Mouse (Mus musculus) frontal cortex, adult 2 months (tissue): ENCODE data around the gene Hoxa5. TPM values are rescaled to one million over a fixed set of nuclear protein-coding genes. Genes with fewer than 3 reads are reported as not detected.

Source experiments
- DNase-seq, 2 experiments: peaks; one replicate each; pipeline ENCODE4 v3.0.0; 2022; ENCODE audit warnings: low spot score in 1 of 2; ENCODE audit errors: extremely low spot score in 1 of 2
- polyA plus RNA-seq: library from polyadenylated mRNA; depleted of rRNA; stranded (reverse); fragments of >200 nt; gene quantifications from 2 replicates; pipeline ENCODE4 v1.2.3, GENCODE M21; 2012

The Hoxa5 gene
- polyA plus RNA-seq, 1 experiment, result not detected

GRCm38 (mm10) chr6:52240389-52241000 is 36.1 kb upstream of the Hoxa5 start, which contains the start of gene Hoxa10:
Hoxa10 (minus strand) TSS chr6:52240854.
- DNase-seq, result no peak

GRCm38 (mm10) chr6:52239625-52240388 is 35.4 kb upstream of the Hoxa5 start:
- no peak for DNase-seq

GRCm38 (mm10) chr6:52238976-52239375 is 34.6 kb upstream of the Hoxa5 start:
- no peak for DNase-seq

DNA sequence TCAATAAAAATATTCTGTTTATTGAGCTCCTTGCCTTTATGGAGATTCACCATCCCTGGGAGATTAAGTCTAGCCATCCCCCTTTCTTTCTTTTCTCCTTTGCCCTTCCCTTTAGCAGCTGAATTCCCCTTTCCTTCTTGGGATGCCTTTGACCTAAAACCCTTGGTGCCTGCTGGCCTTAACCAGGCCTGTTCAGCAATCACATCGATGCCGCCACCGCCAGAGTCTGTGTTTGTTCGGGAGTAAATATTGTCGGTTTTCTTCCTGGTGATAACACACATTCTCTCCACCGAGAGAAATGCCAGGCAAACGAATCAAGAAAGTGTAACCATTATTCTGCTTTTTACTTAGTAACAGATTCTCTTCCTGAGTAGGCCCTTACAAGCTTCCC is 33.8 kb upstream of the Hoxa5 start:
- DNase-seq, result no peak

DNA sequence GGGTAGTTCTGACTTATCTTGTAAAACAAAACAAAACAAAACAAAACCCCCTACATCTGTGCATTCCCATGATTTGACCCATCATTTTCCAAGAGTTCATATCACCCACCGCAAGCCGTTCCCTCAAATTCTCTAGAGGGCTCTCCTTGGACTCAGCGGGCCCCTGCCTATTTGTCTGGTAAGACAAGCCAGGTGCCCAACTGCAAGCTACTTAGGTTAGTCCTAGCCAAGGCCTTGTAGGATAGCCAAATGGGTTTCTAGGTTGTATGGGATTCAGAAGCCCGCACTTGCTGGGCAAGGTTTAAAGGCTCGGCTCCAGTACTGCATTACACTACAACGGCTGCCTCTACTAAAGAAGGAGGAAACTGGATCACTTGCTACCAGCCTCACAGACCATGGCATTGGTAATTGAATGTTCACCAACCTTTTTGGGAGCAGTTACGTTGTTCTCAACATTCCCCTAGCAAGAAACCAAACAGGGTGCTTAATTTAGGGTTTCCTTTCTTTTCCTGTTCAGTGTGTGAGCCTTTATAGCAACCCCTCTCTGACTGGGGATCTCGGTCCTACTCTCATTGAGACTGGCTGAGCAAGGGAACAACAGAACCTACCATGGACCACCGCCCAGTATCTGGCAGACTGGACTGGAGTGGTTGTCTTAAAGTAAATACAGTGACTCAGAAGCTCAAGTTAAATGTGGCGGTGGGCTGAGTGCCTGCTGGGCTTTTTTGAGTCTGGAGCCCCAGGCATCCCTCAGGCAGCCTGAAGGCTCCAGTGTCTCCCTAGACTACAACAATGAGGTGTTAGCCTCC is 33.2 kb upstream of the Hoxa5 start:
- no peak for DNase-seq

GRCm38 (mm10) chr6:52236806-52237205 is 32.4 kb upstream of the Hoxa5 start:
- no peak for DNase-seq

DNA sequence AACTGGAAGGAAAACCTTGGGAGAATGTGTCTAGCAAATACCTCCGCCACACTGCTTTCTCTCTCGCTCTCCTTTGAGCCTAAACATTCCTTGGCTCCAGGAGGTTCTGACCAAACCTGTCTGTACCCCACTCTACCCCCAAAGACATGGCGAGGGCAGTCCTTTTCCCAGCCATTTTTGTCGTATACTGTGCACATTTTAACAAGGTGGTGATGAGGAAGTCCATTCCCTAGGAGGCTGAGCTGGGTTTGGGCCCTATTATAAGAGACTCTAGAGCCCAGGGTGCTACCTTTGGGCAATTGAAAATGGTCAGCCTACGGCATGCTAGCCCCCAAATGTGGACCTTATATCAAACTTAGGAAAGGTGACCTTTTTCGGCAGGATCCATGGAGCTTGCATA is 31.5 kb upstream of the Hoxa5 start:
- DNase-seq, result no peak

DNA sequence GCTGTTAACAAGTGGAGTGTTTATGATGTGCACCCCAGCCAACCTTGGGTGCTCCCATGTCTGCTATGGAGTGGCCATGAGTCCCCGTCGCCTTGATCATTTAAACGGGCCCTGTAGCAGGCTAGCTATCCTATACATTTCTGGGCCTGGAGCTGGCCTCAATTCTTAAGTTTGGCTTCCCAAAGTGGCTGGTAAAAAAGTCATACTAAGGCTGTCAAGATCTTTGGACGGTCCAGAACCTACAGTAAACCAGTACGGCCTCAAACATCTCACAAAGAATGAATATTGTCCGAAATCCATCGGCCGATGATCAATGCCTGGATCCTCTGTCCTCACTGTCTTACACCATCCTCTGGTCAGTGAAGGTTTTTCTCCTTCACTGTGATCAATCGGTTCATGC is 30.9 kb upstream of the Hoxa5 start:
- no peak for DNase-seq

- DNase-seq, result no peak
Observed at GRCm38 (mm10) chr6:52234428-52235140, 30.2 kb upstream of the Hoxa5 start.

- DNase-seq, result no peak
Observed at GRCm38 (mm10) chr6:52233546-52234427, 29.4 kb upstream of the Hoxa5 start.

DNA sequence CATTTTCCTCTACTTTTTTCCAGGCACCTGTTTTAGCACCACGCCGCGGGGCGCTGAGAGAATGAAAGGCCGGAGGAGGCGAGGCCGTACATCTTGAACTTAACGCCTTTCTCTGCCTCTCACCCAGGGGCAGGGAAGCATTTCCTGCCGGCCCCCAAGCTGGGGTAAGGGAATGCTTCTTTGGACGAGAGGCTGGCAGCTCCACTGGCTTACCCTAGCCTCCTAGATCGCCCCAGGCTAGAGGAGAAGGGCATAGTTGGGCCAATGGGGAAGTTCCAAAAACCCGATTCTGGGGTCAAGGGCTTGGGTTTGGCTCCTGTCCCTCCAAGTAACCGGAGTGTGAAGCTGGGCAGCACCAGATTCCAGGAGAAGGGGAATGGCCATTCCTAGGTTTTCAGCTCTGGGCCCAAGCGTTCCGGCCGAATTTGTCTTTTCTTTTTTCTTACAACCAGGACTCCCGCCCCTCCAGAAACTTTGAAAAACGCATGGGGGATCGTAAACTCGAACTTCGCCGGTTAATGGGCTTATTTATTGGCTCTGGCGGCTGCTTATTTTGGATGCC is 28.7 kb upstream of the Hoxa5 start:
- no peak for DNase-seq

DNA sequence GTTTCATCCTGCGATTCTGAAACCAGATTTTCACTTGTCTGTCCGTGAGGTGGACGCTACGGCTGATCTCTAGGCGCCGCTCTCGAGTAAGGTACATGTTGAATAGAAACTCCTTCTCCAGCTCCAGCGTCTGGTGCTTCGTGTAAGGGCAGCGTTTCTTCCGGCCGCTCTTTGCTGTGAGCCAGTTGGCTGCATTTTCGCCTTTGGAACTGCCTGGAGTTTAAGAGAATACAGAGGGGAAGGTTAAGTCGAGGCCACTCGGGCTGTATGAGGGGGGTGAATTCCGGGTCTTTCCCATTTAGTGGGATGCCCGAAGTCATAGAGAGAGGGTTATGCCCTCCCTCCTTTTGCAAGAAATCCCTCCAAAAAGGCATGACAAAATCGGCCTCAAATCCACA is 28.2 kb upstream of the Hoxa5 start:
- no peak for DNase-seq

DNA sequence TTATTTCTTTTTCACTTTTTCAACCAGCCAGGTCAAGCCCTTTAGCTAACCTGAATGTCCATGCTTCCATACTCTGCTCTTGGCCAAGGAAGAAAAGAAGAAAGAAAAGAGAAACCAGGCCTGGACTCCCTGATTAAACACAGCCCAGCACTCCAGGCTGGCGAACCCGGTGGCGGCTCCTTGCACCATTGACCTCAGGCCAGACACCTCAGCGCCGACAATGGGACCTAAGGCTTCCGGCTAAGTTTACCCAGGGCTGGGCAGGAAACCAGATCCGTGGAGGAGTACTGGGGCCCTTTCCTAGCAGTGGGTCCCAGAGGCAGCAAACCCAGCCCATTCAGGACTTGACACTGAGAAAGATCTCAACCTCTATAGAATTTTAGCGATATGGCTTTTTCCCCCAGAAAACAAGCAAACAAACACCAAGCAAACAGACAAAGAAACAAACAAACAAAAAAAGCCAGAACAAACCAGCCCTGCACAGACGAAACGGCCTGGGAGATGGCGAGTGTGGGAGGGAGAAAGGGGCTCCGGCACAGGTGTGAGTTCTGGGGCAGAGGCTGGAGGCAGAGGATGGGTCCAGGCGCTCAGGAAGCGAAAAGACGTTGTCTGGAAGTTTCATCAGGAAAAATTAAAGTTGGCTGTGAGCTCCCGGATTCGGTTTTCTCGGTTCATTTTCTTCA is 27.6 kb upstream of the Hoxa5 start:
- no peak for DNase-seq

- no peak for DNase-seq
Observed at GRCm38 (mm10) chr6:52230516-52231165, 26.3 kb upstream of the Hoxa5 start, which contains the start of gene Hoxa9. Hoxa9 (minus strand) TSS chr6:52231089.

- DNase-seq, result no peak
Observed at GRCm38 (mm10) chr6:52229558-52230416, 25.4 kb upstream of the Hoxa5 start.

DNA sequence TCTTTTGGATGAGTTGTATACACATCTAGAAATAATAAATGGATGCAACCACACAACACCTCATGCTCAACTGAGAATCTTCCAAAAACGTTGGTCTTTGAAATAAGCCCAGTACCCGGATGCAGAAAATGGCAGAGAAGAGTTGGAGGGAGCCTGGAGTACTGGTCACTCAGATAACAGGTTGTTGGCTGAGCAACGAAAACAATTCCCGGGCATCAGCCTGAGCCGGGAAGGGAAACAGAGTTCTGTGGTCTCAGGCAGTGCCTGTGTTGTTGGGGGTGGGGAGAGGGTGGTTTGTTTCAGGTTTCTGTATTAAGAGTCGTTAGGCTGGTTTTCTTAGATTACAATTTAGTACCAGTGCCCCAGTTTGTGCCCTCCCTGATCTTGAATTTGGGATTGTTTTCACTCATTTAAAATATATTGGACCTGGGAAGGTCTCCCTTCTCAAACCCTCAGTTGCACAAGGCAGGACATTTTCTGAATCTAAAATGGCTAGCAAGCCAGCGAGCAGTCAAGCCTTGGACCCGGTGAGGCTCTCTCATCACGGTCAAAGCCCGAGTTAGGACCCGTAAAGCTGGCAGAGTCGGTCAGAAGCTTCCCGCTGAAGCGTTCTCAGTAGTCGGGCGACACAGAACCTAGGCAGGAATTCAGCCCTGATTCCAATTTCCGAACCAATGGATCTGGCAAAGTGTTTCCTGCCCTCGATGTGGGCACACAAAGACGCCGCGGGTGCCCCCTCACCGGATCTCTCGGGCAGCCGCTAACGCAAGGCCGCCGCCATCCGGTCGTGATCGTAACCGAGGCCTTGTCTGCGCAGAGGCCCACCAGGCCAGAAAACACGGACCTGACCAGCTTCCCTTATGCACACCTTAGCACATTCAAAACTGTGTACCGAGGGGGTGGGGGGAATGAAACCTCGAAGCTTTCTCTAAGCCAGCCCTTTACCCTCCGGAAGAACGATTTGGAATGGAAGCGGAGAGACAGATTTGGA is 24.4 kb upstream of the Hoxa5 start:
- no peak for DNase-seq
